23 mouse cellular contexts compared by ENCODE assay signal in the genomic region with DNA sequence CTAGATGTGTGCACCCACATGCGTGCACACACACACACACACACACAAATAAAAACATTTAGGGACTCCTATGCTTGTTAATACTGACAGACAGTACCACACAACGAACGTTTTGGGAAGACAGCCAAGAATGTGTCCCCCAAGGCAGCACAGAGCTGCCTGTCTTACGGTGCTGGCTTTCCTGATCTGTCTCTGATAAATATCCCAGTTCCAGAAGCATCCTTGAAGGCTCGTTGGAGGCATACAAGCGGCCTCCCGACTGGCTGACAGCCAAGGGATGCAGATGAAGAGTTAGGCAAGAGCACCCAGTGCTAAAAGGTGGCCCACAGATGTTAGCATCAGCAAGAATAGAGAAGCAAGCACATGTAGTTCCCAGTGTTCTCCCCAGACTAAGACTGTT. TPM values are rescaled to one million over a fixed set of nuclear protein-coding genes. Genes with fewer than 3 reads are reported as not detected.
DNase-seq lines count a peak whose midpoint lies in the region; ATAC-seq and TF ChIP-seq lines count a peak whose summit lies in the region.
"Had no signal": no experiment of that assay in that cellular context is flagged by ENCODE, and none has a peak within 500 bp of the region (broad histone marks: within the 10 kb centered on the region; RNA-seq: fewer than 3 reads in every experiment).

No protein-coding gene starts in this region.

- peaks cover 6% of the 10 kb centered on the region; the same call in 1 of the 2 replicates for H3K4me1 ChIP-seq in forebrain, embryonic 15.5 days
- H3K4me1 ChIP-seq in forebrain, postnatal 0 days (ENCODE audit: insufficient read depth): no peaks in the 10 kb centered on the region; the same call in 1 of the 2 replicates
- H3K4me1 ChIP-seq in lung, embryonic 14.5 days (ENCODE audit: insufficient read depth): peaks cover 7% of the 10 kb centered on the region; the same call in 1 of the 2 replicates
- H3K4me1 ChIP-seq in lung, adult 2 months (ENCODE audit: control insufficient read depth, insufficient read depth, low read length): peaks cover 6% of the 10 kb centered on the region; the same call in 1 of the 2 replicates
- H3K4me1 ChIP-seq in embryonic facial prominence, embryonic 14.5 days (ENCODE audit: control insufficient read depth, insufficient read depth, low read length): peaks cover 9% of the 10 kb centered on the region; the same call in 1 of the 2 replicates
- H3K4me1 ChIP-seq: forebrain, embryonic 12.5 days; liver, embryonic 12.5 days had no signal

- peak; percentile 61 for ATAC-seq in forebrain, embryonic 15.5 days (replicated peaks)
- no peak for ATAC-seq in forebrain, postnatal 0 days
- ATAC-seq in lung, embryonic 14.5 days (ENCODE audit: insufficient read depth): peak; percentile 16; the same call in 1 of the 2 replicates
- ATAC-seq in embryonic facial prominence, embryonic 14.5 days (ENCODE audit: low read depth): no peak
- ATAC-seq: activated CD4-positive, CD25-positive, alpha-beta regulatory T cell, adult 4 months; liver, embryonic 12.5 days had no signal

- H3K36me3 ChIP-seq in forebrain, embryonic 15.5 days: no peaks in the 10 kb centered on the region
- no peaks in the 10 kb centered on the region for H3K36me3 ChIP-seq in forebrain, postnatal 0 days (ENCODE audit: insufficient read depth)
- H3K36me3 ChIP-seq in lung, embryonic 14.5 days (ENCODE audit: insufficient read depth): no peaks in the 10 kb centered on the region
- no peaks in the 10 kb centered on the region for H3K36me3 ChIP-seq in embryonic facial prominence, embryonic 14.5 days (ENCODE audit: control insufficient read depth, insufficient read depth, low read length)
- H3K36me3 ChIP-seq: forebrain, embryonic 12.5 days; heart, embryonic 13.5 days; hindbrain, embryonic 13.5 days; limb, embryonic 12.5 days; liver, embryonic 12.5 days had no signal

- no peak for TF ChIP-seq POLR2A in lung, adult 2 months (IDR thresholded peaks at IDR 0.05; ENCODE audit: borderline replicate concordance, extremely low read depth, low read depth, low read length)

- TF ChIP-seq CTCF in forebrain, postnatal 0 days (IDR thresholded peaks at IDR 0.05; ENCODE audit: low read depth): no peak
- TF ChIP-seq CTCF in lung, embryonic 14.5 days (IDR thresholded peaks at IDR 0.05; ENCODE audit: low read depth): no peak
- TF ChIP-seq CTCF in lung, adult 2 months (IDR thresholded peaks at IDR 0.05; ENCODE audit: insufficient read depth, low read length): no peak

- no peak overlapping the region for H3K27ac ChIP-seq in forebrain, embryonic 15.5 days (replicated peaks)
- H3K27ac ChIP-seq in forebrain, postnatal 0 days (ENCODE audit: low read depth, low read length): no peak overlapping the region
- H3K27ac ChIP-seq in lung, embryonic 14.5 days (ENCODE audit: low read depth): no peak overlapping the region
- H3K27ac ChIP-seq in embryonic facial prominence, embryonic 14.5 days (replicated peaks; ENCODE audit: low read depth, low read length): no peak overlapping the region
- H3K27ac ChIP-seq: forebrain, embryonic 12.5 days; heart, adult 2 months; heart, embryonic 13.5 days; hindbrain, embryonic 13.5 days; limb, embryonic 12.5 days; liver, embryonic 12.5 days had no signal

- H3K9ac ChIP-seq in forebrain, embryonic 15.5 days (replicated peaks): no peak overlapping the region
- H3K9ac ChIP-seq in forebrain, postnatal 0 days: no peak overlapping the region
- no peak overlapping the region for H3K9ac ChIP-seq in lung, embryonic 14.5 days
- no peak overlapping the region for H3K9ac ChIP-seq in embryonic facial prominence, embryonic 14.5 days (ENCODE audit: low read depth, low read length)
- H3K9ac ChIP-seq: forebrain, embryonic 12.5 days; heart, embryonic 13.5 days; hindbrain, embryonic 13.5 days; limb, embryonic 12.5 days; liver, embryonic 12.5 days had no signal

- DNase-seq in forebrain, postnatal 0 days: no peak
- DNase-seq in lung, embryonic 14.5 days: peak; percentile 54
- DNase-seq in lung, adult 2 months: no peak
- peak; percentile 13 for DNase-seq in right cerebral cortex, postnatal 4 days
- DNase-seq in right cerebral cortex, adult 18-20 months: no peak
- DNase-seq in embryonic facial prominence, embryonic 14.5 days (ENCODE audit: low spot score): peak; percentile 79
- DNase-seq: adrenal gland, adult 8-10 months; cerebellum, adult 2 months; cerebellum, postnatal 36 days; gastrocnemius, postnatal 25 days; heart, adult 2 months; heart, postnatal 14 days; kidney, adult 8-10 months; kidney, postnatal 14 days; lung, adult 18-20 months had no signal

- H3K9me3 ChIP-seq in forebrain, embryonic 15.5 days: no peaks in the 10 kb centered on the region
- no peaks in the 10 kb centered on the region for H3K9me3 ChIP-seq in forebrain, postnatal 0 days (ENCODE audit: low read length)
- no peaks in the 10 kb centered on the region for H3K9me3 ChIP-seq in lung, embryonic 14.5 days (ENCODE audit: low read depth, low read length)
- no peaks in the 10 kb centered on the region for H3K9me3 ChIP-seq in embryonic facial prominence, embryonic 14.5 days (ENCODE audit: control insufficient read depth, low read length)
- H3K9me3 ChIP-seq: forebrain, embryonic 12.5 days; heart, embryonic 13.5 days; hindbrain, embryonic 13.5 days; limb, embryonic 12.5 days; liver, embryonic 12.5 days had no signal

- 40% methylated on average over 7 of the region's 7 CpGs for WGBS in forebrain, embryonic 15.5 days
- whole genome bisulfite sequencing in forebrain, postnatal 0 days: 24% methylated on average over 7 of the region's 7 CpGs
- 30% methylated on average over 7 of the region's 7 CpGs for WGBS in lung, embryonic 14.5 days
- 37% methylated on average over 7 of the region's 7 CpGs for WGBS in lung, adult 2 months
- WGBS in embryonic facial prominence, embryonic 14.5 days: 20% methylated on average over 7 of the region's 7 CpGs

- H3K4me3 ChIP-seq in forebrain, embryonic 15.5 days: no peak overlapping the region
- H3K4me3 ChIP-seq in forebrain, postnatal 0 days (ENCODE audit: low read depth, low read length): no peak overlapping the region
- H3K4me3 ChIP-seq in lung, embryonic 14.5 days (ENCODE audit: low read depth, low read length): no peak overlapping the region
- no peak overlapping the region for H3K4me3 ChIP-seq in lung, adult 2 months (replicated peaks; ENCODE audit: extremely low read depth, low read depth, low read length)
- no peak overlapping the region for H3K4me3 ChIP-seq in embryonic facial prominence, embryonic 14.5 days (ENCODE audit: low read depth, low read length)
- H3K4me3 ChIP-seq: forebrain, embryonic 12.5 days; heart, adult 2 months; heart, embryonic 13.5 days; hindbrain, embryonic 13.5 days; limb, embryonic 12.5 days; liver, embryonic 12.5 days had no signal

- no peak overlapping the region for H3K4me2 ChIP-seq in forebrain, embryonic 15.5 days (replicated peaks)
- no peak overlapping the region for H3K4me2 ChIP-seq in forebrain, postnatal 0 days (ENCODE audit: low read depth)
- H3K4me2 ChIP-seq in lung, embryonic 14.5 days: no peak overlapping the region
- no peak overlapping the region for H3K4me2 ChIP-seq in embryonic facial prominence, embryonic 14.5 days (ENCODE audit: low read depth, low read length)
- H3K4me2 ChIP-seq: forebrain, embryonic 12.5 days; heart, embryonic 13.5 days; hindbrain, embryonic 13.5 days; limb, embryonic 12.5 days; liver, embryonic 12.5 days had no signal

- no peaks in the 10 kb centered on the region for H3K27me3 ChIP-seq in forebrain, embryonic 15.5 days
- no peaks in the 10 kb centered on the region for H3K27me3 ChIP-seq in forebrain, postnatal 0 days (ENCODE audit: insufficient read depth, low read length)
- H3K27me3 ChIP-seq in lung, embryonic 14.5 days (ENCODE audit: insufficient read depth, low read length): no peaks in the 10 kb centered on the region
- H3K27me3 ChIP-seq in embryonic facial prominence, embryonic 14.5 days (replicated peaks; ENCODE audit: control insufficient read depth, insufficient read depth, low read length): no peaks in the 10 kb centered on the region
- H3K27me3 ChIP-seq: forebrain, embryonic 12.5 days; heart, embryonic 13.5 days; hindbrain, embryonic 13.5 days; limb, embryonic 12.5 days; liver, embryonic 12.5 days had no signal

RNA-seq across cellular contexts. Expression of a gene that starts 23.3 kb away (rescaled TPM):
- polyA plus RNA-seq in forebrain, embryonic 15.5 days (2015; fragmentation: Nextera tagmentation; extraction: Ambion mirVana): 9.0 and 9.3 TPM in 2 replicates
- 10.9 and 18.1 TPM in 2 replicates for total RNA-seq in forebrain, postnatal 0 days (2014; rRNA removed)
- 8.1 and 8.4 TPM in 2 replicates for polyA plus RNA-seq in forebrain, postnatal 0 days (2015; fragmentation: Nextera tagmentation; extraction: Ambion mirVana)
- polyA plus RNA-seq in lung, embryonic 14.5 days (2014; fragmentation: Nextera tagmentation; extraction: Ambion mirVana): 69.8 and 71.5 TPM in 2 replicates
- 515 and 566 TPM in 2 replicates for polyA plus RNA-seq in lung, adult 2 months (2012; rRNA removed)
- 43.0 and 46.2 TPM in 2 replicates for polyA plus RNA-seq in embryonic facial prominence, embryonic 14.5 days (2014; fragmentation: Nextera tagmentation; extraction: Ambion mirVana)
- total RNA-seq: MEL had no signal

Comparison
In these comparisons a context has a peak if more than half of its experiments do, and no peak if none do; other contexts are left out.
1. ATAC-seq: peak in forebrain, embryonic 15.5 days (single experiment) and lung, embryonic 14.5 days (single experiment); none in forebrain, postnatal 0 days (single experiment) and embryonic facial prominence, embryonic 14.5 days (single experiment).
2. DNase-seq: peak in lung, embryonic 14.5 days (single experiment), right cerebral cortex, postnatal 4 days (single experiment) and embryonic facial prominence, embryonic 14.5 days (single experiment); none in forebrain, postnatal 0 days (single experiment), lung, adult 2 months (single experiment) and right cerebral cortex, adult 18-20 months (single experiment).